Mouse (Mus musculus): ENCODE results near the gene Tfap2a.

Tfap2a gene

GRCm38 (mm10) chr13:40738196-40738880 is at the start of gene Tfap2a:
Gene Tfap2a (minus strand): TSS chr13:40738376.
- DNase-seq (ENCODE audit: low spot score), result no peak

- peak; percentile 9 for DNase-seq (ENCODE audit: low spot score)
Measured at GRCm38 (mm10) chr13:40784202-40784771, 46.1 kb upstream of the Tfap2a start.

- DNase-seq (ENCODE audit: low spot score), result no peak
Measured at GRCm38 (mm10) chr13:40757995-40758394, 19.8 kb upstream of the Tfap2a start.

GRCm38 (mm10) chr13:40756356-40756755 is 18.2 kb upstream of the Tfap2a start:
- no peak for DNase-seq (ENCODE audit: low spot score)

- DNase-seq (ENCODE audit: low spot score), result no peak
Measured at GRCm38 (mm10) chr13:40754091-40754490, 15.9 kb upstream of the Tfap2a start.

GRCm38 (mm10) chr13:40751889-40752288 is 13.7 kb upstream of the Tfap2a start:
- no peak for DNase-seq (ENCODE audit: low spot score)

GRCm38 (mm10) chr13:40749603-40749905 is 11.4 kb upstream of the Tfap2a start:
- DNase-seq (ENCODE audit: low spot score), result no peak

GRCm38 (mm10) chr13:40748785-40749602 is 10.8 kb upstream of the Tfap2a start:
- DNase-seq (ENCODE audit: low spot score), result no peak

GRCm38 (mm10) chr13:40744111-40744805 is 6.1 kb upstream of the Tfap2a start:
- DNase-seq (ENCODE audit: low spot score), result no peak

GRCm38 (mm10) chr13:40743221-40743620 is 5.0 kb upstream of the Tfap2a start:
- DNase-seq (ENCODE audit: low spot score), result no peak

- no peak for DNase-seq (ENCODE audit: low spot score)
Measured at GRCm38 (mm10) chr13:40741841-40742550, 3.8 kb upstream of the Tfap2a start.

- no peak for DNase-seq (ENCODE audit: low spot score)
Measured at GRCm38 (mm10) chr13:40741436-40741835, 3.3 kb upstream of the Tfap2a start.

GRCm38 (mm10) chr13:40740727-40741360 is 2.7 kb upstream of the Tfap2a start:
- no peak for DNase-seq (ENCODE audit: low spot score)

- no peak for DNase-seq (ENCODE audit: low spot score)
Measured at GRCm38 (mm10) chr13:40739901-40740300, 1.7 kb upstream of the Tfap2a start.

- no peak for DNase-seq (ENCODE audit: low spot score)
Measured at GRCm38 (mm10) chr13:40739121-40739650, 1.0 kb upstream of the Tfap2a start.

GRCm38 (mm10) chr13:40737761-40738160 is 415 bp downstream of the Tfap2a start:
- DNase-seq (ENCODE audit: low spot score), result no peak

- DNase-seq (ENCODE audit: low spot score), result no peak
Measured at GRCm38 (mm10) chr13:40737099-40737498, 1.1 kb downstream of the Tfap2a start.

GRCm38 (mm10) chr13:40736107-40736780 is 1.9 kb downstream of the Tfap2a start:
- no peak for DNase-seq (ENCODE audit: low spot score)

GRCm38 (mm10) chr13:40735416-40736106 is 2.6 kb downstream of the Tfap2a start:
- DNase-seq (ENCODE audit: low spot score), result no peak

Data from ovary, postnatal 14 days (tissue).